Mouse (Mus musculus): ENCODE measurements around the gene Trmt1. TPM values are rescaled to one million over a fixed set of nuclear protein-coding genes. Genes with fewer than 3 reads are reported as not detected.

Gene Trmt1
- polyA plus RNA-seq, 1 experiment, result 145 TPM

DNA sequence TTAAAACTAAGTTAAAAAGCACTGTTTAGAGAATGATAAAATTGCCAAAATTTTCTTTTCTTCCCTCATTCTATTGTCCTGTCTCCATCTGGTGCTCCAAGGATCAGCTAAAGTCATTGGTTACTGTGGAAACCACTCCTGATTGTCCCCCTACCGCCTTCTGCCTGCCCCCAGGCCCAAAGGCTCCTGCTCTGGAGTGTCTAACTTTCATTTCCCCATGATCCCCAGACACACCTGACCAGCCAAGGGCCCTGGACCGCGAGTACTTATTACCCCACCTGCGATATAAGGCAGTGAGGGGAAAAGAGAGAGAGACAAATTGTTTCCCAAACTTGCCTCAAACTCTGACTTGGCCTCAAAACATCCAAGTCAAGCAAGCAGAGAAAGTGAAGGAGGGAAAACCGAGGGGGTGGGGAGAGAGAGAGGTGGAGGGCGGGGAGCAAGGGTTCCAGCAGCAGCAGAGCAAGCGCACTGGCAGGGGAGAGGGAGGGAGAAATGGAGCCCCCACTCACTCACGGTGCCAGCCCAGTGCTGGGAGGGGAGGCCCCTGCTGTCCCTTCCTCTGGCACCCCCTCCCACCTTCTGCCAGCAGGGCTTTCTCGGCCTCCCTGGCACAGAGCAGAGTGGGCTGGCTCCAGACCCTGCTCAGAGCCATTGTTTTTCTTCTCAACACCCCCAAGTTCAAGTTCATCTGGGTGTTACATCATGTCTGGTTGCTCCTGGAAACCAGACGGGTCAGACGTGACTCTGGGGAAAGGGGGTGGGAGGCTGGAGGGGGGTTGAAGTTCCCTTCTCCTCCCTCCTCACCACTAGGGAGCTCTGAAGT is 26.0 kb downstream of the Trmt1 start:
- H3K4me1 ChIP-seq (ENCODE audit: control insufficient read depth, insufficient read depth, low read length), result peaks cover 7% of the 10 kb centered on the region; the same call in 1 of the 2 replicates
- 0 out of 2 replicates have a peak overlapping the region, but pooled peaks have one; percentile 22 for H3K27ac ChIP-seq (ENCODE audit: insufficient read depth, low read length)
- no peak overlapping the region for H3K4me3 ChIP-seq (ENCODE audit: insufficient read depth, low read length)
- TF ChIP-seq CTCF (IDR thresholded peaks at IDR 0.05; ENCODE audit: extremely low read depth, insufficient read depth, low read length) (no peak), POLR2A (IDR thresholded peaks at IDR 0.05; ENCODE audit: extremely low read depth, insufficient read depth, low read length) (no peak)

GRCm38 (mm10) chr8:84712759-84713120 is 26.6 kb downstream of the Trmt1 start:
- Histone ChIP-seq H3K4me3 (ENCODE audit: insufficient read depth, low read length) (no peak overlapping the region), H3K4me1 (ENCODE audit: control insufficient read depth, insufficient read depth, low read length) (peaks cover 5% of the 10 kb centered on the region; the same call in 1 of the 2 replicates), H3K27ac (ENCODE audit: insufficient read depth, low read length) (peak overlapping the region; percentile 63)
- TF ChIP-seq CTCF (IDR thresholded peaks at IDR 0.05; ENCODE audit: extremely low read depth, insufficient read depth, low read length) (no peak), POLR2A (IDR thresholded peaks at IDR 0.05; ENCODE audit: extremely low read depth, insufficient read depth, low read length) (no peak)

DNA sequence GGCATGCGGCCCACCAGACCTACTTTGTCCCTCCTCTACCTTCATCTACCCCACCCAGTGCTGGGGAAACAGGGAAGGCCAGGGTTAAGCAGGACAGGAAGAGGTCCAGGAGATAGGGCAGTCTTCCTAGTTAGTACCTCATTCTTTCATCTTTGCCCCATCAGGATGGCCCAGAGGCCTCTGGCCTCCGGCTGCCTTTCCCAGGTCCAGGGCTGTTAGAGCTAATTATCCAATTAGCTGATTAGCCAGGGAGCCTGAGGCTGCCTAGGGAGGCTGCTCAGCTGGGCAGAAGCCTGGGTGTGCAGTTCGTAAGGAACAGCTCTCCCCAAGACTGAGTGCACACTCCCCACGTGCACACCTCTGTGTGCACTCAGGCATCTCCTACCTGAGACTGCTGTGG is 27.3 kb downstream of the Trmt1 start:
- no peak overlapping the region for H3K4me3 ChIP-seq (ENCODE audit: insufficient read depth, low read length)
- peak overlapping the region; percentile 63 for H3K27ac ChIP-seq (ENCODE audit: insufficient read depth, low read length)
- TF ChIP-seq POLR2A (IDR thresholded peaks at IDR 0.05; ENCODE audit: extremely low read depth, insufficient read depth, low read length), result no peak
- TF ChIP-seq CTCF (IDR thresholded peaks at IDR 0.05; ENCODE audit: extremely low read depth, insufficient read depth, low read length), result no peak
- peaks cover 5% of the 10 kb centered on the region; the same call in 1 of the 2 replicates for H3K4me1 ChIP-seq (ENCODE audit: control insufficient read depth, insufficient read depth, low read length)

DNA sequence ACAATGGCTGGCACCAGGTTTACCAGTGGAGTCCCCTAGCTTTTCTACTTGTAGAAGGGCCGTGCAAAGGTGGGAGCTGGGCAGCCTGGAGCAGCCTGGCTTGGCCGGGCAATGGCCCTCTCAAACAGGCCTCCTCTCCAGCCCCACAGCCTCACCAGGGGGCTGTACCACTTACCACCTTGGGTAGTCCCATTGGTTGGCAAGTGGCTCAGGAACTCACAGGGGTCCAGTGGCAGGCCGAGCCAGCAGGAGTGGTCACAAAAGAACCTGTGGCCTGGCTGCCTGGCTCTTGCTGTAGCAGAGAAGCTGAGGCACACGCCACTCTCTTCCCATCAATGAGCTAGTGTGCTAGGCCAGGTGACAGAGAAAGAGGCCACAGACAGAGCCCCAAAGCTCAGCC is 28.1 kb downstream of the Trmt1 start:
- H3K27ac ChIP-seq (ENCODE audit: insufficient read depth, low read length), result no peak overlapping the region
- H3K4me3 ChIP-seq (ENCODE audit: insufficient read depth, low read length), result no peak overlapping the region
- TF ChIP-seq CTCF (IDR thresholded peaks at IDR 0.05; ENCODE audit: extremely low read depth, insufficient read depth, low read length) (no peak), POLR2A (IDR thresholded peaks at IDR 0.05; ENCODE audit: extremely low read depth, insufficient read depth, low read length) (no peak)
- H3K4me1 ChIP-seq (ENCODE audit: control insufficient read depth, insufficient read depth, low read length), result peaks cover 5% of the 10 kb centered on the region; the same call in 1 of the 2 replicates

DNA sequence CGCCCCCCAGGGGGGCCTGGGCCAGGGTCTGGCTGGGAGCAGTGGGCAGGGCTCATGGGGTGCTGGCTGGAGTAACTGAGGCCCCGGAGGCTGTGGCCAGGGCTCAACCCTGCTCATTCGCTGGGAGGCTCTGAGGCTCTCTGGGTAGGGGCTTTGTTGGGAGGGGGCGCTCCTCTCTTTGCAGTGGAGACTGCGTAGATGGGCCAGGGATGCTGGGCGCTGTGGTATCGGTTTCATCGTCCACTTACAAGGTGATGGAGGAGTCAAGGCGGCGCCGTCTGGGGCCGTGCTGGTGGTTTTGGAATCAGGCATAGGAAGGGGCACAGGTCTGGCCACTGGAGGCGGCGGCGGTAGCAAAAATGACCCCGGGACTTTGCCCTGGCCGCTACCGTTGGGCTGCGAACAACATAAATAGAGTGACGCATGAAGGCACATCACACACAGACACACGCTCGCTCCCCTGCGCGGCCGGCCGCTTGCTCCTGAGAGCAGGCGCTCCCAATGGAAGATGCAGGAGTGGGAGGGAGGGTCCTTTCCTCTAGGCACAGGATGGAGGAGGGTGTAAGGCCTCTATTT is 29.9 kb downstream of the Trmt1 start:
- Histone ChIP-seq H3K4me3 (ENCODE audit: insufficient read depth, low read length) (no peak overlapping the region), H3K27ac (ENCODE audit: insufficient read depth, low read length) (no peak overlapping the region), H3K4me1 (ENCODE audit: control insufficient read depth, insufficient read depth, low read length) (0 out of 2 replicates have a peak, but pooled peaks cover 2% of the 10 kb centered on the region)
- TF ChIP-seq CTCF (IDR thresholded peaks at IDR 0.05; ENCODE audit: extremely low read depth, insufficient read depth, low read length) (no peak), POLR2A (IDR thresholded peaks at IDR 0.05; ENCODE audit: extremely low read depth, insufficient read depth, low read length) (no peak)

DNA sequence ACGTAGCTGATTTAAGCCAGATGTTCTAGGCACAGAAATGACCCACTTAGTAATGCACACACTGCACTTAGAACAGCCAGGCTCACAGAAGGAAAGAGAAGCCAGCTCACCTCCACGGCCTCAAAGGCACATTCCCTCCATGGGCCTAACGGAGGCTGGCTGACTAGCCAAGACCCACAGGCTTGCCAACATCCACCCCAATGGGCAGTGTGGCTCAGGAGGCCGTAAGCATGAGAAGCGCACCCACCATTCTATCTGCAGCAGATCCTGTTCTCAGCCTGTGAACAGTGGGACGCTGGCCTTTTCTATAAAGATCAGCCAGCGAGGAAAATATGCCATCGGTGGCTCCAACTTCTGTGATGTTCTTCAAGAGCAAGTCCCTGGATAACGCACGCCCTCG is 30.7 kb downstream of the Trmt1 start:
- TF ChIP-seq CTCF (IDR thresholded peaks at IDR 0.05; ENCODE audit: extremely low read depth, insufficient read depth, low read length), result no peak
- TF ChIP-seq POLR2A (IDR thresholded peaks at IDR 0.05; ENCODE audit: extremely low read depth, insufficient read depth, low read length), result no peak
- H3K4me3 ChIP-seq (ENCODE audit: insufficient read depth, low read length), result no peak overlapping the region
- H3K27ac ChIP-seq (ENCODE audit: insufficient read depth, low read length), result no peak overlapping the region
- H3K4me1 ChIP-seq (ENCODE audit: control insufficient read depth, insufficient read depth, low read length), result 0 out of 2 replicates have a peak, but pooled peaks cover 2% of the 10 kb centered on the region

DNA sequence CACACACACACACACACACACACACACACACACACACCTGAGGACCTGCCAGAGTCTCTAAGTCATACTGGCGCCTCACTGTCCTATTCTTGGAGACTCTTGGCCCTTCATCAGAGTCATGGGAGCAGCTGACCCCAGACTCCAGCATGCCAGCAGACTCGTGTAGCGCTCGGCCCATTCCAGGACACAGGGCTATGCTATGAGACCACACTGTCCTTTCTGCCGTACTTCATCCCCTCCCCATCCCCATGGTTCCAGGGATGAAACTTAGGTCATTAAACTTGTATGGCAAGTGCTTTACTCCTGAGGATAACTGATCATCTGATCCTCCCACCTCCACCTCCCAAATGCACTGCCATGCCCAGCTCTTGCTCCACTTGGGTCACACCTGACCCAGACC is 32.4 kb downstream of the Trmt1 start:
- H3K4me1 ChIP-seq (ENCODE audit: control insufficient read depth, insufficient read depth, low read length), result peaks cover 5% of the 10 kb centered on the region
- no peak overlapping the region for H3K4me3 ChIP-seq (ENCODE audit: insufficient read depth, low read length)
- H3K27ac ChIP-seq (ENCODE audit: insufficient read depth, low read length), result no peak overlapping the region
- TF ChIP-seq POLR2A (IDR thresholded peaks at IDR 0.05; ENCODE audit: extremely low read depth, insufficient read depth, low read length) (no peak), CTCF (IDR thresholded peaks at IDR 0.05; ENCODE audit: extremely low read depth, insufficient read depth, low read length) (no peak)

DNA sequence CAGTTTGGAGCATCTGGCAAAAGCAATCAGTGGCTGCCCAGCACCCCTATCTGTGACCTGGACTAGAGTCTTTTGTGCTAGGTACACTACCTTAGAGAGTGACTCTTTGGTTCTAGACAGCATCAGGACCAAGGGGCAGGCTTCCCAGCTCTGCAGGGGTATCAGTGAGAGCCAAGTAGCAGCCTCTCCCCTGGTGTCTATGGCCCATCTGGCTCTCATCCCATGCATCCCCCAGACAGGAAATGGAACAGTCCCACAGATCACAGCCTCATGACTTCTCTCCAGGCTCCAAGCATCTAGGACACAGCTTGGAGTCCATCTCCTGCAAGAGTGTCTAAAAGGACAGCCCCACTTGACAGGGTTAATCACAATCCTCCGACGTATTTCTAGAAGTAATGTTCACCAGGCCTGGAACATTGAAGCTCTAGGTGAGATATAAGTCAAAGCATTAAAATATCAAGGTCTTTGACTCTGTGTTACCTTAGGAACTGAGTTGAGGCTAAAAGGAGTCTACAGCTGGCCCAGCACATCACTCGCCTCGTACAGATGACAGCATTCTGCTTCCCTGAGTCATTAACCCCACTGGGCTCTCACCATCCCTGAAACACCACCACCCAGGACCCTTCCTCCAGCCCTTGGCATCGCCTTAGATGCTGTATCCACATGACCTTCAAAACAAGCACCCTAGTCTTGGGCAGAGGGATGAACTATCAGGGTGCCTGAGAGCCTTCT is 33.0 kb downstream of the Trmt1 start:
- TF ChIP-seq CTCF (IDR thresholded peaks at IDR 0.05; ENCODE audit: extremely low read depth, insufficient read depth, low read length) (no peak), POLR2A (IDR thresholded peaks at IDR 0.05; ENCODE audit: extremely low read depth, insufficient read depth, low read length) (no peak)
- H3K27ac ChIP-seq (ENCODE audit: insufficient read depth, low read length), result no peak overlapping the region
- peaks cover 7% of the 10 kb centered on the region for H3K4me1 ChIP-seq (ENCODE audit: control insufficient read depth, insufficient read depth, low read length)
- no peak overlapping the region for H3K4me3 ChIP-seq (ENCODE audit: insufficient read depth, low read length)

GRCm38 (mm10) chr8:84722530-84722849 is 36.4 kb downstream of the Trmt1 start:
- Histone ChIP-seq H3K27ac (ENCODE audit: insufficient read depth, low read length) (peak overlapping the region; percentile 45; the same call in 1 of the 2 replicates), H3K4me1 (ENCODE audit: control insufficient read depth, insufficient read depth, low read length) (peaks cover 9% of the 10 kb centered on the region), H3K4me3 (ENCODE audit: insufficient read depth, low read length) (no peak overlapping the region)
- TF ChIP-seq CTCF (IDR thresholded peaks at IDR 0.05; ENCODE audit: extremely low read depth, insufficient read depth, low read length) (no peak), POLR2A (IDR thresholded peaks at IDR 0.05; ENCODE audit: extremely low read depth, insufficient read depth, low read length) (no peak)
